Mouse (Mus musculus) adrenal gland, adult 8-10 months (tissue): ENCODE measurements around the gene 4933430I17Rik. TPM values are rescaled to one million over a fixed set of nuclear protein-coding genes. Genes with fewer than 3 reads are reported as not detected.
A peak's percentile ranks its signal among the peaks of the same experiment; 100 is the strongest.

Source experiments
- DNase-seq: peaks from one replicate; pipeline ENCODE4 v3.0.0; 2022
- total RNA-seq, 4 experiments: library from RNA; stranded (reverse); gene quantifications; 2 replicates each; pipeline ENCODE4 v1.2.4; 2022

4933430I17Rik gene
- total RNA-seq, 4 experiments from 2014 or later, result 0.35 to 1.3 (median 0.47) TPM

GRCm38 (mm10) chr4:62503374-62503970 lies 21.7 kb upstream of the 4933430I17Rik start, which contains the start of gene Hdhd3:
TSS of gene Hdhd3 (minus strand) at chr4:62503467.
- no peak for DNase-seq

- no peak for DNase-seq
Measured at GRCm38 (mm10) chr4:62505991-62506390, 19.2 kb upstream of the 4933430I17Rik start.

- DNase-seq, result no peak
Measured at GRCm38 (mm10) chr4:62506798-62507197, 18.4 kb upstream of the 4933430I17Rik start.

GRCm38 (mm10) chr4:62508839-62509238 lies 16.3 kb upstream of the 4933430I17Rik start:
- DNase-seq, result no peak

GRCm38 (mm10) chr4:62509946-62510345 lies 15.2 kb upstream of the 4933430I17Rik start:
- peak; percentile 95 for DNase-seq

GRCm38 (mm10) chr4:62513998-62514506 lies 11.1 kb upstream of the 4933430I17Rik start:
- no peak for DNase-seq

GRCm38 (mm10) chr4:62514995-62515394 lies 10.2 kb upstream of the 4933430I17Rik start:
- DNase-seq, result no peak

- DNase-seq, result no peak
Measured at GRCm38 (mm10) chr4:62515490-62515889, 9.7 kb upstream of the 4933430I17Rik start.

GRCm38 (mm10) chr4:62516079-62516478 lies 9.1 kb upstream of the 4933430I17Rik start:
- DNase-seq, result no peak

GRCm38 (mm10) chr4:62516579-62516978 lies 8.6 kb upstream of the 4933430I17Rik start:
- no peak for DNase-seq

- DNase-seq, result no peak
Measured at GRCm38 (mm10) chr4:62517046-62517445, 8.1 kb upstream of the 4933430I17Rik start.

GRCm38 (mm10) chr4:62517538-62518415 lies 7.4 kb upstream of the 4933430I17Rik start:
- DNase-seq, result no peak

GRCm38 (mm10) chr4:62518416-62519121 lies 6.6 kb upstream of the 4933430I17Rik start:
- DNase-seq, result no peak

GRCm38 (mm10) chr4:62519122-62519848 lies 5.9 kb upstream of the 4933430I17Rik start:
- peak; percentile 65 for DNase-seq

- DNase-seq, result peak; percentile 92
Measured at GRCm38 (mm10) chr4:62519849-62520233, 5.3 kb upstream of the 4933430I17Rik start, which contains the start of gene Alad. TSS of gene Alad (minus strand) at chr4:62519918.

- DNase-seq, result no peak
Measured at GRCm38 (mm10) chr4:62520892-62521400, 4.2 kb upstream of the 4933430I17Rik start.

- no peak for DNase-seq
Measured at GRCm38 (mm10) chr4:62525489-62525811, 281 bp downstream of the 4933430I17Rik start.

GRCm38 (mm10) chr4:62526256-62526655 lies 1.1 kb downstream of the 4933430I17Rik start:
- no peak for DNase-seq

GRCm38 (mm10) chr4:62527655-62528054 lies 2.5 kb downstream of the 4933430I17Rik start:
- no peak for DNase-seq

- no peak for DNase-seq
Measured at GRCm38 (mm10) chr4:62533729-62534128, 8.6 kb downstream of the 4933430I17Rik start.

GRCm38 (mm10) chr4:62541802-62542201 lies 16.6 kb downstream of the 4933430I17Rik start:
- no peak for DNase-seq

GRCm38 (mm10) chr4:62543782-62544181 lies 18.6 kb downstream of the 4933430I17Rik start:
- no peak for DNase-seq
